Mouse (Mus musculus): ENCODE measurements around the gene Fndc7. TPM values are rescaled to one million over a fixed set of nuclear protein-coding genes. Genes with fewer than 3 reads are reported as not detected.
"Not testable (repeated sequence)": the region's sequence is repeated elsewhere in the genome, so short reads cannot be mapped to it uniquely, and the experiment has no call there.

Gene Fndc7
- total RNA-seq, 2 experiments from 2014 or later = not detected

GRCm38 (mm10) chr3:108892914-108893313, 3.1 kb upstream of the Fndc7 start:
- ATAC-seq (replicated peaks; ENCODE audit: low FRiP score, low TSS enrichment, poor library complexity, severe bottlenecking) = no peak

GRCm38 (mm10) chr3:108892080-108892479, 2.3 kb upstream of the Fndc7 start:
- no peak for ATAC-seq (replicated peaks; ENCODE audit: low FRiP score, low TSS enrichment, poor library complexity, severe bottlenecking)

- ATAC-seq (replicated peaks; ENCODE audit: low FRiP score, low TSS enrichment, poor library complexity, severe bottlenecking) = no peak
Measured at GRCm38 (mm10) chr3:108887618-108887975, 2.2 kb downstream of the Fndc7 start.

GRCm38 (mm10) chr3:108886934-108887617, 2.7 kb downstream of the Fndc7 start:
- ATAC-seq (replicated peaks; ENCODE audit: low FRiP score, low TSS enrichment, poor library complexity, severe bottlenecking) = no peak

- ATAC-seq (replicated peaks; ENCODE audit: low FRiP score, low TSS enrichment, poor library complexity, severe bottlenecking) = peak; percentile 55
Measured at GRCm38 (mm10) chr3:108885686-108886530, 3.9 kb downstream of the Fndc7 start.

GRCm38 (mm10) chr3:108884706-108885289, 5.0 kb downstream of the Fndc7 start:
- 0 out of 2 replicates have a peak, but pooled peaks have one; percentile 25 for ATAC-seq (replicated peaks; ENCODE audit: low FRiP score, low TSS enrichment, poor library complexity, severe bottlenecking)

GRCm38 (mm10) chr3:108883067-108883466, 6.7 kb downstream of the Fndc7 start:
- ATAC-seq (replicated peaks; ENCODE audit: low FRiP score, low TSS enrichment, poor library complexity, severe bottlenecking) = no peak

GRCm38 (mm10) chr3:108881873-108882272, 7.9 kb downstream of the Fndc7 start:
- not testable (repeated sequence) for ATAC-seq (replicated peaks; ENCODE audit: low FRiP score, low TSS enrichment, poor library complexity, severe bottlenecking)

- ATAC-seq (replicated peaks; ENCODE audit: low FRiP score, low TSS enrichment, poor library complexity, severe bottlenecking) = peak; percentile 51; the same call in 1 of the 2 replicates
Measured at GRCm38 (mm10) chr3:108880544-108881507, 9.0 kb downstream of the Fndc7 start.

GRCm38 (mm10) chr3:108879836-108880435, 9.9 kb downstream of the Fndc7 start:
- no peak for ATAC-seq (replicated peaks; ENCODE audit: low FRiP score, low TSS enrichment, poor library complexity, severe bottlenecking)

GRCm38 (mm10) chr3:108879129-108879528, 10.7 kb downstream of the Fndc7 start:
- no peak for ATAC-seq (replicated peaks; ENCODE audit: low FRiP score, low TSS enrichment, poor library complexity, severe bottlenecking)

GRCm38 (mm10) chr3:108870631-108871030, 19.2 kb downstream of the Fndc7 start:
- ATAC-seq (replicated peaks; ENCODE audit: low FRiP score, low TSS enrichment, poor library complexity, severe bottlenecking) = no peak

GRCm38 (mm10) chr3:108867449-108867848, 22.4 kb downstream of the Fndc7 start:
- no peak for ATAC-seq (replicated peaks; ENCODE audit: low FRiP score, low TSS enrichment, poor library complexity, severe bottlenecking)

- ATAC-seq (replicated peaks; ENCODE audit: low FRiP score, low TSS enrichment, poor library complexity, severe bottlenecking) = no peak
Measured at GRCm38 (mm10) chr3:108865676-108866075, 24.1 kb downstream of the Fndc7 start.

- no peak for ATAC-seq (replicated peaks; ENCODE audit: low FRiP score, low TSS enrichment, poor library complexity, severe bottlenecking)
Measured at GRCm38 (mm10) chr3:108865129-108865528, 24.7 kb downstream of the Fndc7 start.

GRCm38 (mm10) chr3:108863091-108863490, 26.7 kb downstream of the Fndc7 start:
- ATAC-seq (replicated peaks; ENCODE audit: low FRiP score, low TSS enrichment, poor library complexity, severe bottlenecking) = no peak

GRCm38 (mm10) chr3:108862282-108862681, 27.5 kb downstream of the Fndc7 start:
- ATAC-seq (replicated peaks; ENCODE audit: low FRiP score, low TSS enrichment, poor library complexity, severe bottlenecking) = not testable (repeated sequence)

- no peak for ATAC-seq (replicated peaks; ENCODE audit: low FRiP score, low TSS enrichment, poor library complexity, severe bottlenecking)
Measured at GRCm38 (mm10) chr3:108860786-108861185, 29.0 kb downstream of the Fndc7 start.

GRCm38 (mm10) chr3:108858231-108858770, 31.5 kb downstream of the Fndc7 start:
- ATAC-seq (replicated peaks; ENCODE audit: low FRiP score, low TSS enrichment, poor library complexity, severe bottlenecking) = no peak
